Mouse (Mus musculus) lung, postnatal 0 days (tissue): ENCODE results near the gene Hoxc6.

ENCODE experiments used
- CTCF ChIP-seq: IDR thresholded peaks from 2 replicates; pipeline ENCODE4 v1.5.1; 2016; ENCODE audit warnings: antibody characterized with exemption, mild to moderate bottlenecking
- EP300 ChIP-seq: IDR thresholded peaks from 2 replicates; pipeline ENCODE4 v1.6.1; 2016; ENCODE audit warnings: antibody characterized with exemption, mild to moderate bottlenecking, control low read depth

DNA sequence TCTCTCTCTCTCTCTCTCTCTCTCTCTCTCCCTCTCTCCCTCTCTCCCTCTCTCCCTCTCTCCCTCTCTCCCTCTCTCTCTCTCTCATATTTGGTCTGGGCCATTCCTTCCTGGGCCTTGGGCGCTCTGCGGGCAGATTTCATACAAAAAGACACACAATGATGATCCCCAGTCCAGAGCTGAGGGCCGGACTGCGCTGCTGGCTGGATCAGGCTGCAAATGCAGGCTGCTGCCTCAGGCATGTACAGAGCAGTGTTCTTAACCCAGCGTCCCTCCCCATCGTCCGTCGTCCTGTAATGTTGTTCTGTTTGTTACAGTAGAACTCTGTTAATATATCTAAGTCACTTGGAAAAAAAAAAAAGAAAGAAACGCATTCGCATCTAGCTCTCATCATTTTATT, 13.5 kb upstream of the Hoxc6 start:
- TF ChIP-seq CTCF = no peak
- no peak for TF ChIP-seq EP300
